Mouse (Mus musculus): Measurements from ENCODE around the gene Csmd2. TPM values are rescaled to one million over a fixed set of nuclear protein-coding genes. Genes with fewer than 3 reads are reported as not detected.
"Not testable (repeated sequence)": the region's sequence is repeated elsewhere in the genome, so short reads cannot be mapped to it uniquely, and the experiment has no call there.

Gene Csmd2
- polyA plus RNA-seq, 1 experiment from 2014 or later = 0.16 TPM

DNA sequence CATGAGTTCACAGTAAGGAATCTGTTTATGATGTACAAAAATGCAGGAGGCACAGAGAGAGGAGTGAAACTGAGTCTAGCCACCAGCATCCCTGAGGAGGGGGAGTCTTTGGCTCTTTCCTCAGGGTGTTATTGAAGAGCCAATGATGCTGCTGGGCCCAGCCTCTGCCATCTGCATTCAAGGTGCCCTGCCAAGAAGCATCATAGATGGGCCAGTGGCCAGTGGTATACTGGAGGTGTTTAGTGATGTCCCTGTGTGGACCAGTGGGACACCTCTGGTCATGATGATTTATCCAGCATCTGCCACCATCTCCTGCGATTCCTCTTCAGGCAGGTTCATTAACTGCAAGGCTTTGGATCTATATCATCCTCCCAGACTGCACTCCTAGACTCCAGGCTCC lies 61.1 kb downstream of the Csmd2 start:
- Histone ChIP-seq H3K27ac (replicated peaks) (no peak overlapping the region), H3K27me3 (ENCODE audit: control insufficient read depth, insufficient read depth, low read length) (no peaks in the 10 kb centered on the region), H3K36me3 (ENCODE audit: control insufficient read depth, insufficient read depth, low read length) (no peaks in the 10 kb centered on the region), H3K4me3 (ENCODE audit: low read depth, low read length) (no peak overlapping the region), H3K9me3 (ENCODE audit: control insufficient read depth, low read length) (no peaks in the 10 kb centered on the region), H3K4me2 (replicated peaks; ENCODE audit: low read depth) (no peak overlapping the region), H3K4me1 (replicated peaks; ENCODE audit: control insufficient read depth, insufficient read depth) (no peaks in the 10 kb centered on the region), H3K9ac (ENCODE audit: low read length) (no peak overlapping the region)
- 80% methylated on average over 1 of the region's 1 CpGs for WGBS
- no peak for ATAC-seq (ENCODE audit: low FRiP score, low TSS enrichment)
- no peak for DNase-seq (ENCODE audit: low spot score)
- no peak for TF ChIP-seq EP300 (optimal IDR thresholded peaks at IDR 0.05)

DNA sequence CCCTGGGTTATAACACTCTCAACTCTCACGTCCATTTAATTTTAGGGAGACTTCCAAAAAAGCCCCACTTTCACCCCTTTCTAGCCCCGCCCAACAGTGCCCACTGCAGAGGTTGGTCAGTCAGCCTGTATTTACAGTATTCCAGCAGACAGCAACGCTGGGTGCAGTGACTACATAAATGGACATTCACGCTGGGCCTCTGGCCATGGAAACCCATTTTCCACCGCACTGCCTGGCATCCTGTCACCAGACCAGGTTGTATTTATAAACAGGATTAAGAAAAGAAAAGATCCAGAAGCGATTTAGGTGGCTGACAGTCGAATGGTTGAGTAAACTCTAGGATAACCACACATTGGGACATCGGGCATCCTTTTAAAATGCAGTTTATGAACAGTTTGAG lies 65.0 kb downstream of the Csmd2 start:
- 55% methylated on average over 8 of the region's 8 CpGs for WGBS
- DNase-seq (ENCODE audit: low spot score) (no peak), ATAC-seq (ENCODE audit: low FRiP score, low TSS enrichment) (no peak)
- Histone ChIP-seq H3K9me3 (ENCODE audit: control insufficient read depth, low read length) (no peaks in the 10 kb centered on the region), H3K27me3 (ENCODE audit: control insufficient read depth, insufficient read depth, low read length) (no peaks in the 10 kb centered on the region), H3K4me1 (replicated peaks; ENCODE audit: control insufficient read depth, insufficient read depth) (no peaks in the 10 kb centered on the region), H3K9ac (ENCODE audit: low read length) (no peak overlapping the region), H3K27ac (replicated peaks) (no peak overlapping the region), H3K4me3 (ENCODE audit: low read depth, low read length) (no peak overlapping the region), H3K36me3 (ENCODE audit: control insufficient read depth, insufficient read depth, low read length) (no peaks in the 10 kb centered on the region), H3K4me2 (replicated peaks; ENCODE audit: low read depth) (no peak overlapping the region)
- TF ChIP-seq EP300 (optimal IDR thresholded peaks at IDR 0.05) (no peak), CTCF (IDR thresholded peaks at IDR 0.05; ENCODE audit: low read depth) (no peak)

DNA sequence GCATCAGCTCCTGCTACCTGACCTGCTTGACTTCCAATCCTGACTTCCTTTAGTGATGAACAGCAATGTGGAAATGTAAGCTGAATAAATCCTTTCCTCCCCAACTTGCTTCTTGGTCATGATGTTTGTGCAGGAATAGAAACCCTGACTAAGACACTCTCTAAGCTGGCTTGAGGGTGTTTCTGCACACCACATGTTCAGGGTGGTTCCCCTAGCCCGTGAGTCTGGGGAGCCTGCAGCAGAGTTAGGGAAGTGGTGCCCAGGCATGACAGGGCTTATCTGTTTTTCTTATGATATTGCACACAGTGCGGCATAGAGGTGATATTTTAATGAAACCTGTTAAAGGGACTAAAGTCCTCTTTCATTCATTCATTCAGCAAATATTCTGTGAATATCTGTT lies 73.6 kb downstream of the Csmd2 start:
- H3K27me3 ChIP-seq (ENCODE audit: control insufficient read depth, insufficient read depth, low read length); H3K4me2 ChIP-seq (replicated peaks; ENCODE audit: low read depth); H3K36me3 ChIP-seq (ENCODE audit: control insufficient read depth, insufficient read depth, low read length); ATAC-seq (ENCODE audit: low FRiP score, low TSS enrichment); H3K9me3 ChIP-seq (ENCODE audit: control insufficient read depth, low read length); H3K4me1 ChIP-seq (replicated peaks; ENCODE audit: control insufficient read depth, insufficient read depth); H3K27ac ChIP-seq (replicated peaks); DNase-seq (ENCODE audit: low spot score); H3K9ac ChIP-seq (ENCODE audit: low read length); H3K4me3 ChIP-seq (ENCODE audit: low read depth, low read length): not testable (repeated sequence)
- 60% methylated on average over 2 of the region's 2 CpGs for WGBS

DNA sequence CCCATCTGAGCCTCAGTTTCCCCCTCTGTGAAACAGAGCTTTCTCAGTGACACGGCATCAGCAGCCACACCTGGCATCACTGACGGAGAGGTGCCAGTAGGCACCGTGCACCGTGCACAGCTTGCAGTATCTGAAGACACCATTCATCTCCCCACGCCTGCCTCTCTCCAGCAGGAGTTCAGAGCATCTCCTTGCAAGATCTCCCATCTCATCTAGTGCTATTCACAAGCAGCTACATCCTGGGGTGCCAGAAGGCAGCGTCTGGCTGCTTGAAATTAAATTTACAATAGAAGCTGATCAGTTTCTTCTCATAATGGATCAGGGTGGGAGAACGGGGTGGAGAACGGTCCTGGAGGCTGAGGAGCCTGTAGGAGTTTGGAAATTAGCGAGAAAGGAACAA lies 79.5 kb downstream of the Csmd2 start:
- H3K9me3 ChIP-seq (ENCODE audit: control insufficient read depth, low read length) = no peaks in the 10 kb centered on the region
- no peak for DNase-seq (ENCODE audit: low spot score)
- no peak for TF ChIP-seq EP300 (optimal IDR thresholded peaks at IDR 0.05)
- no peak for TF ChIP-seq CTCF (IDR thresholded peaks at IDR 0.05; ENCODE audit: low read depth)
- ATAC-seq (ENCODE audit: low FRiP score, low TSS enrichment) = no peak
- WGBS = 77% methylated on average over 9 of the region's 9 CpGs
- H3K27ac ChIP-seq (replicated peaks) = no peak overlapping the region
- H3K4me2 ChIP-seq (replicated peaks; ENCODE audit: low read depth) = no peak overlapping the region
- H3K27me3 ChIP-seq (ENCODE audit: control insufficient read depth, insufficient read depth, low read length) = no peaks in the 10 kb centered on the region
- no peak overlapping the region for H3K4me3 ChIP-seq (ENCODE audit: low read depth, low read length)
- no peak overlapping the region for H3K9ac ChIP-seq (ENCODE audit: low read length)
- no peaks in the 10 kb centered on the region for H3K4me1 ChIP-seq (replicated peaks; ENCODE audit: control insufficient read depth, insufficient read depth)
- no peaks in the 10 kb centered on the region for H3K36me3 ChIP-seq (ENCODE audit: control insufficient read depth, insufficient read depth, low read length)

DNA sequence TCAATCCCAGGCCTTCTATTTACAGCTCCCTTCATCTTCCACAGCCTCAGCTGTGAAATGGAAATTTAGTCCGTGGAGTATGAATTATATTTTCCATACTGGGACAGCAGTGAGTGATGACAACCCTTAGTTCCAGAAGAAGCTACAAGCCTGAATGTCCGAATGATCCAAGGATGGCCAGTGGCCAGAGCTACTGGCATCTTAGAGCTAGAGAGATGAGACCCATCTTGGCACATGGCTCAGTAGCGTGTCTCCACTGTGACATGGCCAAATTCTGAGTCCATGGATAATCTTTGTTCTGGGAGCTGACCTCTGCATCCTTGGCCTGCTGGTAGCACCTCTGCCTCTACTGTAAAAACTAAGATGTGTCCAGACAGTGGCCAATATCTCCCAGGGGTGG lies 96.8 kb downstream of the Csmd2 start:
- H3K36me3 ChIP-seq (ENCODE audit: control insufficient read depth, insufficient read depth, low read length) = no peaks in the 10 kb centered on the region
- no peak overlapping the region for H3K4me2 ChIP-seq (replicated peaks; ENCODE audit: low read depth)
- no peak overlapping the region for H3K9ac ChIP-seq (ENCODE audit: low read length)
- ATAC-seq (ENCODE audit: low FRiP score, low TSS enrichment) = no peak
- H3K9me3 ChIP-seq (ENCODE audit: control insufficient read depth, low read length) = no peaks in the 10 kb centered on the region
- H3K4me3 ChIP-seq (ENCODE audit: low read depth, low read length) = no peak overlapping the region
- no peak for DNase-seq (ENCODE audit: low spot score)
- H3K27ac ChIP-seq (replicated peaks) = no peak overlapping the region
- WGBS = 71% methylated on average over 3 of the region's 3 CpGs
- TF ChIP-seq CTCF (IDR thresholded peaks at IDR 0.05; ENCODE audit: low read depth) (no peak), EP300 (optimal IDR thresholded peaks at IDR 0.05) (no peak)
- H3K4me1 ChIP-seq (replicated peaks; ENCODE audit: control insufficient read depth, insufficient read depth) = no peaks in the 10 kb centered on the region
- H3K27me3 ChIP-seq (ENCODE audit: control insufficient read depth, insufficient read depth, low read length) = no peaks in the 10 kb centered on the region

DNA sequence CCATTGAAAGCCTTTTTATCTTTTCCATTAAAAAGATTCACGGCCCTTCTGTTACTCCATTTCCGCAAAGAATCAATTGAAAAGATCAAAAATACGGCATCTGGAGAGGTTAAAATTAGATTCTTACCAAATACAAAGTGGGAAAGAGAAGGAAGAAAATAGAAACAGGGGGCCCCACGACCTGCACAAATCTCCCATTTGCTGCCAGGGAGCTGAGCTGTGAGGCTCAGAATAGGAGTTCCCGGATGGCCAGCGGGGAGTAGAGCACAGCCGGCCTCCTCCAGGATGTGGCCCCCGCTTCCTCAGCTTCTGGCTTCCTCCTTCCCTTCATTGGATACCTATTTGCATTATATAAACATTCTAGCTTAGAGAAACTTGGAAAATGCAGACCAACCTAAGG lies 97.4 kb downstream of the Csmd2 start:
- Histone ChIP-seq H3K27ac (replicated peaks) (no peak overlapping the region), H3K9ac (ENCODE audit: low read length) (no peak overlapping the region), H3K36me3 (ENCODE audit: control insufficient read depth, insufficient read depth, low read length) (no peaks in the 10 kb centered on the region), H3K4me3 (ENCODE audit: low read depth, low read length) (no peak overlapping the region), H3K4me2 (replicated peaks; ENCODE audit: low read depth) (no peak overlapping the region), H3K4me1 (replicated peaks; ENCODE audit: control insufficient read depth, insufficient read depth) (no peaks in the 10 kb centered on the region), H3K9me3 (ENCODE audit: control insufficient read depth, low read length) (no peaks in the 10 kb centered on the region), H3K27me3 (ENCODE audit: control insufficient read depth, insufficient read depth, low read length) (no peaks in the 10 kb centered on the region)
- 71% methylated on average over 8 of the region's 8 CpGs for WGBS
- TF ChIP-seq EP300 (optimal IDR thresholded peaks at IDR 0.05) = no peak
- TF ChIP-seq CTCF (IDR thresholded peaks at IDR 0.05; ENCODE audit: low read depth) = no peak
- ATAC-seq (ENCODE audit: low FRiP score, low TSS enrichment) (no peak), DNase-seq (ENCODE audit: low spot score) (no peak)
